Mouse (Mus musculus): Measurements from ENCODE around the gene Cldn9.

GRCm38 (mm10) chr17:23695801-23696200 lies 12.0 kb upstream of the Cldn9 start:
- TF ChIP-seq CTCF (IDR thresholded peaks at IDR 0.05; ENCODE audit: low read depth, low read length) (no peak), EP300 (IDR thresholded peaks at IDR 0.05; ENCODE audit: insufficient read depth, low read depth, low read length) (0 out of 2 replicates have a peak, but pooled peaks have one; percentile 21)

All from ES-Bruce4 (cell line).